Mouse (Mus musculus) limb, embryonic 14.5 days (tissue): Measurements from ENCODE around the gene Flot1. TPM values are rescaled to one million over a fixed set of nuclear protein-coding genes. Genes with fewer than 3 reads are reported as not detected.

ENCODE experiments used
- ATAC-seq: fragments of 200-750 bp; cut with Nextera tagmentation; 2 replicates; pipeline ENCODE4 v1.8.0; 2017; ENCODE audit warnings: low read depth, moderate number of reproducible peaks, moderate TSS enrichment; ENCODE audit not compliant: low FRiP score
- DNase-seq: peaks from one replicate; pipeline ENCODE4 v3.0.0-alpha.2; 2015; ENCODE audit warnings: low spot score
- H3K27ac ChIP-seq: fragments of 300-500 bp; sonication (generic); replicated peaks from 2 replicates; pipeline ENCODE4 v1.5.1; 2014; ENCODE audit warnings: low read depth, mild to moderate bottlenecking, low read length, moderate library complexity, mixed read lengths
- H3K27me3 ChIP-seq: fragments of 300-500 bp; sonication (generic); 2 replicates; pipeline ENCODE4 v1.6.1; 2014; ENCODE audit warnings: low read length, mixed read lengths; ENCODE audit not compliant: control insufficient read depth, insufficient read depth
- H3K36me3 ChIP-seq: fragments of 300-500 bp; sonication (generic); 2 replicates; pipeline ENCODE4 v1.6.1; 2014; ENCODE audit warnings: mild to moderate bottlenecking, low read length, moderate library complexity, mixed read lengths; ENCODE audit not compliant: control insufficient read depth, insufficient read depth
- H3K4me1 ChIP-seq: fragments of 300-500 bp; sonication (generic); 2 replicates; pipeline ENCODE4 v1.6.1; 2014; ENCODE audit warnings: antibody characterized with exemption, low read length, mixed read lengths; ENCODE audit not compliant: control insufficient read depth, insufficient read depth
- H3K4me2 ChIP-seq: fragments of 300-500 bp; sonication (generic); replicated peaks from 2 replicates; pipeline ENCODE4 v1.6.1; 2014; ENCODE audit warnings: low read depth, mild to moderate bottlenecking, low read length, moderate library complexity; ENCODE audit not compliant: severe bottlenecking
- H3K4me3 ChIP-seq: fragments of 300-500 bp; sonication (generic); replicated peaks from 2 replicates; pipeline ENCODE4 v1.5.1; 2014; ENCODE audit warnings: low read length
- H3K9ac ChIP-seq: fragments of 300-500 bp; sonication (generic); 2 replicates; pipeline ENCODE4 v1.6.1; 2014; ENCODE audit warnings: mild to moderate bottlenecking, low read depth, low read length, moderate library complexity; ENCODE audit not compliant: severe bottlenecking
- H3K9me3 ChIP-seq: fragments of 300-500 bp; sonication (generic); 2 replicates; pipeline ENCODE4 v1.6.1; 2016; ENCODE audit warnings: low read length; ENCODE audit not compliant: control insufficient read depth
- POLR2A ChIP-seq: fragments of 200-500 bp; IDR thresholded peaks from 2 replicates; pipeline ENCODE4 v1.8.0; 2012; ENCODE audit warnings: inconsistent platforms, mild to moderate bottlenecking, moderate library complexity, borderline replicate concordance; ENCODE audit not compliant: insufficient read depth, insufficient read length; ENCODE audit errors: extremely low read depth
- WGBS: fragments of 180-500 bp; shearing (Covaris S2); extraction: QIAGEN DNeasy Blood & Tissue Kit; methylation state at CpG from one replicate; pipeline ENCODE4 v1.1.7; 2014; 5-methylcytosine and 5-hydroxymethylcytosine counted together
- polyA plus RNA-seq, 2 experiments: library from polyadenylated mRNA; depleted of rRNA in 1 of 2; stranded (reverse) in 1 of 2; unstranded in 1 of 2; fragments of >200 nt; fragmentation: Nextera tagmentation in 1 of 2; extraction: Ambion mirVana in 1 of 2; gene quantifications; 2 replicates each; pipeline versions ENCODE4 v1.2.1 to v1.2.3; 2012 to 2014

Flot1 gene
- polyA plus RNA-seq, 2 experiments = 47.2 to 66.3 TPM

- H3K36me3 ChIP-seq = peaks cover 23% of the 10 kb centered on the region
- no peak for TF ChIP-seq POLR2A
- no peaks in the 10 kb centered on the region for H3K27me3 ChIP-seq
- no peak for ATAC-seq
- H3K9ac ChIP-seq = no peak overlapping the region
- no peak for DNase-seq
- H3K4me3 ChIP-seq = peak overlapping the region; percentile 65; the same call in 1 of the 2 replicates
- no peaks in the 10 kb centered on the region for H3K9me3 ChIP-seq
- peaks cover 18% of the 10 kb centered on the region; the same call in 1 of the 2 replicates for H3K4me1 ChIP-seq
- H3K27ac ChIP-seq = no peak overlapping the region
- 44% methylated on average over 7 of the region's 7 CpGs for WGBS
- peak overlapping the region; percentile 97; the same call in 1 of the 2 replicates for H3K4me2 ChIP-seq
Measured at GRCm38 (mm10) chr17:35824402-35824801, 1.4 kb downstream of the Flot1 start.

GRCm38 (mm10) chr17:35825109-35825850 lies 2.2 kb downstream of the Flot1 start:
- Histone ChIP-seq H3K36me3 (peaks cover 23% of the 10 kb centered on the region), H3K4me3 (no peak overlapping the region), H3K9me3 (no peaks in the 10 kb centered on the region), H3K27ac (no peak overlapping the region), H3K27me3 (no peaks in the 10 kb centered on the region), H3K4me1 (peaks cover 21% of the 10 kb centered on the region; the same call in 1 of the 2 replicates), H3K9ac (no peak overlapping the region), H3K4me2 (no peak overlapping the region)
- no peak for DNase-seq
- no peak for ATAC-seq
- no peak for TF ChIP-seq POLR2A
- WGBS = 93% methylated on average over 13 of the region's 13 CpGs

- ATAC-seq = peak; percentile 70
- DNase-seq = peak; percentile 88
- peaks cover 12% of the 10 kb centered on the region for H3K4me1 ChIP-seq
- TF ChIP-seq POLR2A = no peak
- 0 out of 2 replicates have a peak overlapping the region, but pooled peaks have one; percentile 27 for H3K4me2 ChIP-seq
- H3K4me3 ChIP-seq = peak overlapping the region; percentile 10; the same call in 1 of the 2 replicates
- H3K9me3 ChIP-seq = no peaks in the 10 kb centered on the region
- no peak overlapping the region for H3K27ac ChIP-seq
- peaks cover 64% of the 10 kb centered on the region for H3K36me3 ChIP-seq
- H3K27me3 ChIP-seq = no peaks in the 10 kb centered on the region
- WGBS = 1% methylated on average over 21 of the region's 21 CpGs
- no peak overlapping the region; the same call in 1 of the 2 replicates for H3K9ac ChIP-seq
Measured at GRCm38 (mm10) chr17:35829737-35830136, 6.7 kb downstream of the Flot1 start.

- peaks cover 66% of the 10 kb centered on the region for H3K36me3 ChIP-seq
- H3K27me3 ChIP-seq = no peaks in the 10 kb centered on the region
- H3K4me1 ChIP-seq = peaks cover 23% of the 10 kb centered on the region
- DNase-seq (no peak), ATAC-seq (no peak)
- H3K4me3 ChIP-seq = no peak overlapping the region
- H3K9me3 ChIP-seq = no peaks in the 10 kb centered on the region
- H3K9ac ChIP-seq = no peak overlapping the region
- H3K4me2 ChIP-seq = no peak overlapping the region
- 65% methylated on average over 8 of the region's 8 CpGs for WGBS
- H3K27ac ChIP-seq = no peak overlapping the region
- TF ChIP-seq POLR2A = no peak
Measured at GRCm38 (mm10) chr17:35832400-35833238, 9.6 kb downstream of the Flot1 start.

GRCm38 (mm10) chr17:35833239-35833751 lies 10.3 kb downstream of the Flot1 start:
- no peak for DNase-seq
- Histone ChIP-seq H3K27ac (no peak overlapping the region), H3K4me3 (no peak overlapping the region), H3K4me2 (no peak overlapping the region), H3K9ac (no peak overlapping the region), H3K36me3 (peaks cover 63% of the 10 kb centered on the region), H3K9me3 (no peaks in the 10 kb centered on the region), H3K27me3 (no peaks in the 10 kb centered on the region), H3K4me1 (peaks cover 23% of the 10 kb centered on the region)
- WGBS = 21% methylated on average over 5 of the region's 5 CpGs
- ATAC-seq = no peak
- TF ChIP-seq POLR2A = no peak
